Mouse (Mus musculus): ENCODE data around the gene Slc30a7. TPM values are rescaled to one million over a fixed set of nuclear protein-coding genes. Genes with fewer than 3 reads are reported as not detected.

The Slc30a7 gene
- polyA plus RNA-seq, 1 experiment, result 3.7 TPM

- WGBS, result 89% methylated on average over 10 of the region's 10 CpGs
- Histone ChIP-seq H3K27ac (ENCODE audit: control insufficient read depth, insufficient read depth, low read depth, low read length, poor library complexity) (no peak overlapping the region), H3K4me3 (replicated peaks; ENCODE audit: control insufficient read depth, low read depth, low read length) (no peak overlapping the region), H3K4me1 (ENCODE audit: control insufficient read depth, insufficient read depth, low read length) (no peaks in the 10 kb centered on the region)
- TF ChIP-seq CTCF (IDR thresholded peaks at IDR 0.05; ENCODE audit: control insufficient read depth, insufficient read depth, low read length) (no peak), POLR2A (IDR thresholded peaks at IDR 0.05; ENCODE audit: borderline replicate concordance, control insufficient read depth, low read depth, low read length) (no peak)
These were observed 18.5 kb upstream of the Slc30a7 start for GRCm38 (mm10) chr3:116025701-116026100.

GRCm38 (mm10) chr3:116024669-116025068 lies 17.5 kb upstream of the Slc30a7 start:
- H3K27ac ChIP-seq (ENCODE audit: control insufficient read depth, insufficient read depth, low read depth, low read length, poor library complexity), result no peak overlapping the region
- TF ChIP-seq CTCF (IDR thresholded peaks at IDR 0.05; ENCODE audit: control insufficient read depth, insufficient read depth, low read length), result no peak
- TF ChIP-seq POLR2A (IDR thresholded peaks at IDR 0.05; ENCODE audit: borderline replicate concordance, control insufficient read depth, low read depth, low read length), result no peak
- 86% methylated on average over 5 of the region's 5 CpGs for WGBS
- no peaks in the 10 kb centered on the region for H3K4me1 ChIP-seq (ENCODE audit: control insufficient read depth, insufficient read depth, low read length)
- no peak overlapping the region for H3K4me3 ChIP-seq (replicated peaks; ENCODE audit: control insufficient read depth, low read depth, low read length)

GRCm38 (mm10) chr3:116024236-116024635 lies 17.0 kb upstream of the Slc30a7 start:
- Histone ChIP-seq H3K4me1 (ENCODE audit: control insufficient read depth, insufficient read depth, low read length) (no peaks in the 10 kb centered on the region), H3K27ac (ENCODE audit: control insufficient read depth, insufficient read depth, low read depth, low read length, poor library complexity) (no peak overlapping the region), H3K4me3 (replicated peaks; ENCODE audit: control insufficient read depth, low read depth, low read length) (no peak overlapping the region)
- TF ChIP-seq CTCF (IDR thresholded peaks at IDR 0.05; ENCODE audit: control insufficient read depth, insufficient read depth, low read length) (no peak), POLR2A (IDR thresholded peaks at IDR 0.05; ENCODE audit: borderline replicate concordance, control insufficient read depth, low read depth, low read length) (no peak)
- WGBS, result 86% methylated on average over 12 of the region's 12 CpGs

- no peak for TF ChIP-seq CTCF (IDR thresholded peaks at IDR 0.05; ENCODE audit: control insufficient read depth, insufficient read depth, low read length)
- no peak for TF ChIP-seq POLR2A (IDR thresholded peaks at IDR 0.05; ENCODE audit: borderline replicate concordance, control insufficient read depth, low read depth, low read length)
These were observed 11.9 kb upstream of the Slc30a7 start for GRCm38 (mm10) chr3:116019136-116019535.

GRCm38 (mm10) chr3:116018606-116019005 lies 11.4 kb upstream of the Slc30a7 start:
- WGBS, result 75% methylated on average over 4 of the region's 4 CpGs
- no peak for TF ChIP-seq CTCF (IDR thresholded peaks at IDR 0.05; ENCODE audit: control insufficient read depth, insufficient read depth, low read length)
- TF ChIP-seq POLR2A (IDR thresholded peaks at IDR 0.05; ENCODE audit: borderline replicate concordance, control insufficient read depth, low read depth, low read length), result no peak
- no peak overlapping the region for H3K4me3 ChIP-seq (replicated peaks; ENCODE audit: control insufficient read depth, low read depth, low read length)
- no peak overlapping the region for H3K27ac ChIP-seq (ENCODE audit: control insufficient read depth, insufficient read depth, low read depth, low read length, poor library complexity)
- no peaks in the 10 kb centered on the region for H3K4me1 ChIP-seq (ENCODE audit: control insufficient read depth, insufficient read depth, low read length)

More at GRCm38 (mm10) chr3:116019136-116019535, 11.9 kb upstream of the Slc30a7 start:
- no peaks in the 10 kb centered on the region for H3K4me1 ChIP-seq (ENCODE audit: control insufficient read depth, insufficient read depth, low read length)
- WGBS, result 90% methylated on average over 5 of the region's 5 CpGs
- H3K27ac ChIP-seq (ENCODE audit: control insufficient read depth, insufficient read depth, low read depth, low read length, poor library complexity), result no peak overlapping the region
- H3K4me3 ChIP-seq (replicated peaks; ENCODE audit: control insufficient read depth, low read depth, low read length), result no peak overlapping the region

GRCm38 (mm10) chr3:116016116-116016515 lies 8.9 kb upstream of the Slc30a7 start:
- Histone ChIP-seq H3K4me1 (ENCODE audit: control insufficient read depth, insufficient read depth, low read length) (no peaks in the 10 kb centered on the region), H3K27ac (ENCODE audit: control insufficient read depth, insufficient read depth, low read depth, low read length, poor library complexity) (no peak overlapping the region), H3K4me3 (replicated peaks; ENCODE audit: control insufficient read depth, low read depth, low read length) (no peak overlapping the region)
- WGBS, result 77% methylated on average over 13 of the region's 13 CpGs
- TF ChIP-seq CTCF (IDR thresholded peaks at IDR 0.05; ENCODE audit: control insufficient read depth, insufficient read depth, low read length), result no peak
- no peak for TF ChIP-seq POLR2A (IDR thresholded peaks at IDR 0.05; ENCODE audit: borderline replicate concordance, control insufficient read depth, low read depth, low read length)

GRCm38 (mm10) chr3:116014901-116015300 lies 7.7 kb upstream of the Slc30a7 start:
- no peak overlapping the region for H3K27ac ChIP-seq (ENCODE audit: control insufficient read depth, insufficient read depth, low read depth, low read length, poor library complexity)

GRCm38 (mm10) chr3:116009622-116010344 lies 2.6 kb upstream of the Slc30a7 start:
- Histone ChIP-seq H3K4me3 (replicated peaks; ENCODE audit: control insufficient read depth, low read depth, low read length) (no peak overlapping the region), H3K27ac (ENCODE audit: control insufficient read depth, insufficient read depth, low read depth, low read length, poor library complexity) (no peak overlapping the region), H3K4me1 (ENCODE audit: control insufficient read depth, insufficient read depth, low read length) (no peaks in the 10 kb centered on the region; the same call in 1 of the 2 replicates)
- TF ChIP-seq POLR2A (IDR thresholded peaks at IDR 0.05; ENCODE audit: borderline replicate concordance, control insufficient read depth, low read depth, low read length) (no peak), CTCF (IDR thresholded peaks at IDR 0.05; ENCODE audit: control insufficient read depth, insufficient read depth, low read length) (no peak)
- WGBS, result 86% methylated on average over 17 of the region's 17 CpGs

More at GRCm38 (mm10) chr3:116014901-116015300, 7.7 kb upstream of the Slc30a7 start:
- H3K4me3 ChIP-seq (replicated peaks; ENCODE audit: control insufficient read depth, low read depth, low read length), result no peak overlapping the region
- WGBS, result 86% methylated on average over 6 of the region's 6 CpGs
- no peak for TF ChIP-seq POLR2A (IDR thresholded peaks at IDR 0.05; ENCODE audit: borderline replicate concordance, control insufficient read depth, low read depth, low read length)
- no peak for TF ChIP-seq CTCF (IDR thresholded peaks at IDR 0.05; ENCODE audit: control insufficient read depth, insufficient read depth, low read length)
- no peaks in the 10 kb centered on the region for H3K4me1 ChIP-seq (ENCODE audit: control insufficient read depth, insufficient read depth, low read length)
